Mouse (Mus musculus) midbrain, embryonic 16.5 days (tissue): ENCODE measurements around the gene Tm6sf1. TPM values are rescaled to one million over a fixed set of nuclear protein-coding genes. Genes with fewer than 3 reads are reported as not detected.
A peak's percentile ranks its signal among the peaks of the same experiment; 100 is the strongest.

Experiments
- ATAC-seq: fragments of 200-750 bp; cut with Nextera tagmentation; 2 replicates; pipeline ENCODE4 v1.8.0; 2017; ENCODE audit warnings: moderate TSS enrichment
- H3K27ac ChIP-seq: fragments of 300-500 bp; sonication (generic); 2 replicates; pipeline ENCODE4 v1.5.1; 2014; ENCODE audit warnings: mild to moderate bottlenecking, low read length, mixed read lengths
- H3K27me3 ChIP-seq: fragments of 300-500 bp; sonication (generic); 2 replicates; pipeline ENCODE4 v1.6.1; 2014; ENCODE audit warnings: low read depth, low read length, mixed read lengths; ENCODE audit not compliant: control insufficient read depth, insufficient read depth
- H3K36me3 ChIP-seq: fragments of 300-500 bp; sonication (generic); 2 replicates; pipeline ENCODE4 v1.6.1; 2014; ENCODE audit warnings: mild to moderate bottlenecking, low read length, moderate library complexity, mixed read lengths; ENCODE audit not compliant: control insufficient read depth, insufficient read depth
- H3K4me1 ChIP-seq: fragments of 300-500 bp; sonication (generic); 2 replicates; pipeline ENCODE4 v1.6.1; 2014; ENCODE audit warnings: mild to moderate bottlenecking, low read length, mixed read lengths; ENCODE audit not compliant: control insufficient read depth, insufficient read depth
- H3K4me2 ChIP-seq: fragments of 300-500 bp; sonication (generic); 2 replicates; pipeline ENCODE4 v1.6.1; 2014; ENCODE audit warnings: mild to moderate bottlenecking, low read length, mixed read lengths
- H3K4me3 ChIP-seq: fragments of 300-500 bp; sonication (generic); 2 replicates; pipeline ENCODE4 v1.5.1; 2014; ENCODE audit warnings: low read depth, mild to moderate bottlenecking, low read length, moderate library complexity, mixed read lengths
- H3K9ac ChIP-seq: fragments of 300-500 bp; sonication (generic); 2 replicates; pipeline ENCODE4 v1.6.1; 2014; ENCODE audit warnings: low read depth, low read length, mixed read lengths
- H3K9me3 ChIP-seq: fragments of 300-500 bp; sonication (generic); replicated peaks from 2 replicates; pipeline ENCODE4 v1.6.1; 2014; ENCODE audit warnings: mild to moderate bottlenecking, low read length, mixed read lengths; ENCODE audit not compliant: control insufficient read depth, poor library complexity, severe bottlenecking
- WGBS: fragments of 180-500 bp; shearing (Covaris S2); extraction: QIAGEN DNeasy Blood & Tissue Kit; methylation state at CpG from one replicate; pipeline ENCODE4 v1.1.7; 2014; 5-methylcytosine and 5-hydroxymethylcytosine counted together
- polyA plus RNA-seq: library from polyadenylated mRNA; unstranded; fragments of >200 nt; fragmentation: Nextera tagmentation; extraction: Ambion mirVana; gene quantifications from 2 replicates; pipeline ENCODE4 v1.2.1, GENCODE M21; 2015

The Tm6sf1 gene
- polyA plus RNA-seq, 1 experiment from 2014 or later: 8.7 TPM

- Histone ChIP-seq H3K9me3 (no peaks in the 10 kb centered on the region), H3K36me3 (no peaks in the 10 kb centered on the region), H3K9ac (peak overlapping the region; percentile 99), H3K27me3 (no peaks in the 10 kb centered on the region), H3K4me2 (peak overlapping the region; percentile 84), H3K27ac (peak overlapping the region; percentile 96), H3K4me3 (peak overlapping the region; percentile 93), H3K4me1 (peaks cover 34% of the 10 kb centered on the region)
- 2% methylated on average over 23 of the region's 23 CpGs for WGBS
- no peak for ATAC-seq
Observed at GRCm38 (mm10) chr7:81933061-81933600, 74.3 kb downstream of the Tm6sf1 start.

- Histone ChIP-seq H3K36me3 (no peaks in the 10 kb centered on the region), H3K9ac (peak overlapping the region; percentile 99), H3K4me3 (peak overlapping the region; percentile 93), H3K9me3 (no peaks in the 10 kb centered on the region), H3K27me3 (no peaks in the 10 kb centered on the region), H3K27ac (peak overlapping the region; percentile 96), H3K4me1 (peaks cover 32% of the 10 kb centered on the region), H3K4me2 (peak overlapping the region; percentile 84)
- under 1% methylated on average over 77 of the region's 103 CpGs for WGBS
- peak; percentile 79 for ATAC-seq
Observed at GRCm38 (mm10) chr7:81933601-81934266, 74.9 kb downstream of the Tm6sf1 start.

Other genes with a start within 250 kb of the Tm6sf1 start
- 16.3 and 20.1 TPM in 2 replicates for gene Homer2, start 151.5 kb upstream of the Tm6sf1 start, polyA plus RNA-seq
- gene Ramac, start 96.1 kb upstream of the Tm6sf1 start, polyA plus RNA-seq: 165 and 169 TPM in 2 replicates
- 53.2 and 58.7 TPM in 2 replicates for gene 3110040N11Rik, start 69.5 kb upstream of the Tm6sf1 start, polyA plus RNA-seq
- 89.1 and 98.2 TPM in 2 replicates for gene Btbd1, start 29.6 kb upstream of the Tm6sf1 start, polyA plus RNA-seq
- gene Gm10160, start 3.2 kb upstream of the Tm6sf1 start, polyA plus RNA-seq: not detected in 2 replicates
- gene Hdgfl3, start 75.5 kb downstream of the Tm6sf1 start, polyA plus RNA-seq: 63.5 and 66.9 TPM in 2 replicates
- 0.04 and 0.10 TPM in 2 replicates for gene Bnc1, start 133.3 kb downstream of the Tm6sf1 start, polyA plus RNA-seq